13 mouse cellular contexts compared by ENCODE assay signal in genomic region chr1:39097499-39097898, GRCm38 (mm10).
DNase-seq lines count a peak whose midpoint lies in the region; ATAC-seq and TF ChIP-seq lines count a peak whose summit lies in the region.
"Had no signal": no experiment of that assay in that cellular context is flagged by ENCODE, and none has a peak within 500 bp of the region (broad histone marks: within the 10 kb centered on the region; RNA-seq: fewer than 3 reads in every experiment).

No protein-coding gene starts in this region.

- no peak for TF ChIP-seq CTCF in hindbrain, postnatal 0 days (IDR thresholded peaks at IDR 0.05; ENCODE audit: low read depth)

- 89% methylated on average over 10 of the region's 10 CpGs for WGBS in hindbrain, postnatal 0 days
- WGBS in hindbrain, embryonic 11.5 days = 92% methylated on average over 10 of the region's 10 CpGs

- ATAC-seq in megakaryocyte, adult 5-6 weeks (ENCODE audit: poor library complexity, severe bottlenecking) = no peak
- ATAC-seq in hindbrain, postnatal 0 days = no peak
- no peak for ATAC-seq in hindbrain, embryonic 11.5 days (ENCODE audit: low FRiP score)

- H3K27me3 ChIP-seq in megakaryocyte, embryonic 14.5 days (replicated peaks) = no peaks in the 10 kb centered on the region
- H3K27me3 ChIP-seq in hindbrain, postnatal 0 days (ENCODE audit: insufficient read depth, low read length) = no peaks in the 10 kb centered on the region
- H3K27me3 ChIP-seq in hindbrain, embryonic 11.5 days (ENCODE audit: control insufficient read depth, insufficient read depth, low read length) = no peaks in the 10 kb centered on the region
- H3K27me3 ChIP-seq: lung, embryonic 15.5 days; midbrain, embryonic 12.5 days had no signal

- peaks cover 3% of the 10 kb centered on the region; the same call in 1 of the 2 replicates for H3K9me3 ChIP-seq in megakaryocyte, embryonic 14.5 days
- no peaks in the 10 kb centered on the region for H3K9me3 ChIP-seq in hindbrain, postnatal 0 days (ENCODE audit: low read length)
- H3K9me3 ChIP-seq in hindbrain, embryonic 11.5 days (ENCODE audit: control insufficient read depth, low read length) = no peaks in the 10 kb centered on the region
- H3K9me3 ChIP-seq: heart, embryonic 10.5 days; lung, embryonic 15.5 days; midbrain, embryonic 12.5 days had no signal

- no peak overlapping the region for H3K4me2 ChIP-seq in hindbrain, postnatal 0 days (ENCODE audit: low read depth, low read length)
- H3K4me2 ChIP-seq in hindbrain, embryonic 11.5 days (replicated peaks; ENCODE audit: low read depth, low read length) = no peak overlapping the region
- H3K4me2 ChIP-seq: lung, embryonic 15.5 days; midbrain, embryonic 12.5 days had no signal

- peak overlapping the region; percentile 50 for H3K4me3 ChIP-seq in megakaryocyte, embryonic 14.5 days (replicated peaks)
- no peak overlapping the region for H3K4me3 ChIP-seq in hindbrain, postnatal 0 days (ENCODE audit: low read length)
- no peak overlapping the region for H3K4me3 ChIP-seq in hindbrain, embryonic 11.5 days (ENCODE audit: low read depth, low read length)
- H3K4me3 ChIP-seq: heart, embryonic 10.5 days; lung, embryonic 15.5 days; midbrain, embryonic 12.5 days had no signal

- H3K27ac ChIP-seq in hindbrain, postnatal 0 days = no peak overlapping the region
- no peak overlapping the region for H3K27ac ChIP-seq in hindbrain, embryonic 11.5 days (ENCODE audit: low read depth, low read length)
- H3K27ac ChIP-seq: heart, embryonic 10.5 days; lung, embryonic 15.5 days; midbrain, embryonic 12.5 days had no signal

- H3K9ac ChIP-seq in hindbrain, postnatal 0 days (replicated peaks; ENCODE audit: low read length) = no peak overlapping the region
- H3K9ac ChIP-seq in hindbrain, embryonic 11.5 days (ENCODE audit: low read depth, low read length) = no peak overlapping the region
- H3K9ac ChIP-seq: lung, embryonic 15.5 days; midbrain, embryonic 12.5 days had no signal

- no peaks in the 10 kb centered on the region for H3K36me3 ChIP-seq in megakaryocyte, embryonic 14.5 days (replicated peaks; ENCODE audit: low read length)
- H3K36me3 ChIP-seq in hindbrain, postnatal 0 days (ENCODE audit: insufficient read depth, low read length) = no peaks in the 10 kb centered on the region
- no peaks in the 10 kb centered on the region for H3K36me3 ChIP-seq in hindbrain, embryonic 11.5 days (ENCODE audit: control insufficient read depth, insufficient read depth, low read length)
- H3K36me3 ChIP-seq: heart, embryonic 10.5 days; lung, embryonic 15.5 days; midbrain, embryonic 12.5 days had no signal

- H3K4me1 ChIP-seq in megakaryocyte, embryonic 14.5 days = peaks cover 66% of the 10 kb centered on the region
- no peaks in the 10 kb centered on the region for H3K4me1 ChIP-seq in hindbrain, postnatal 0 days (ENCODE audit: insufficient read depth, low read length)
- no peaks in the 10 kb centered on the region for H3K4me1 ChIP-seq in hindbrain, embryonic 11.5 days (replicated peaks; ENCODE audit: control insufficient read depth, insufficient read depth, low read length)
- H3K4me1 ChIP-seq: heart, embryonic 10.5 days; lung, embryonic 15.5 days; midbrain, embryonic 12.5 days had no signal

- peak; percentile 54 to 70 for DNase-seq in frontal cortex, postnatal 14 days (ENCODE audit: low spot score in 2 of 2)
- peak; percentile 65 to 90 for DNase-seq in left cerebral cortex, adult 9 months (ENCODE audit: low spot score in 2 of 2)
- DNase-seq in telencephalon, adult 2 months (ENCODE audit: low read depth, low spot score) = peak; percentile 94
- DNase-seq in hindbrain, postnatal 0 days (ENCODE audit: low spot score) = no peak
- no peak for DNase-seq in cerebellum, adult 8-10 months
- DNase-seq in hindbrain, embryonic 11.5 days (ENCODE audit: low spot score) = no peak
- DNase-seq: adrenal gland, adult 2 months; B cell, adult 2 months had no signal

Comparison
In these comparisons a context has a peak if more than half of its experiments do, and no peak if none do; other contexts are left out.
1. DNase-seq: peak in frontal cortex, postnatal 14 days (2 of 2), left cerebral cortex, adult 9 months (2 of 2) and telencephalon, adult 2 months (single experiment); none in hindbrain, postnatal 0 days (single experiment), cerebellum, adult 8-10 months (single experiment) and hindbrain, embryonic 11.5 days (single experiment).